Mouse (Mus musculus): ENCODE data around the gene Umodl1. TPM values are rescaled to one million over a fixed set of nuclear protein-coding genes. Genes with fewer than 3 reads are reported as not detected.

Gene Umodl1
- polyA plus RNA-seq, 1 experiment = 0.05 TPM

GRCm38 (mm10) chr17:31040421-31040820 is 86.0 kb downstream of the Umodl1 start:
- WGBS = 87% methylated on average over 7 of the region's 7 CpGs
- no peak overlapping the region for H3K27ac ChIP-seq (ENCODE audit: insufficient read depth, low read length)
- TF ChIP-seq CTCF (IDR thresholded peaks at IDR 0.05; ENCODE audit: borderline replicate concordance, insufficient read depth, low read depth, low read length) = no peak
- no peak for TF ChIP-seq POLR2A (IDR thresholded peaks at IDR 0.05; ENCODE audit: borderline replicate concordance, insufficient read depth, low read length)
- H3K27me3 ChIP-seq (ENCODE audit: control insufficient read depth, insufficient read depth, low read length) = no peaks in the 10 kb centered on the region
- no peak for DNase-seq
- no peaks in the 10 kb centered on the region for H3K4me1 ChIP-seq (ENCODE audit: control insufficient read depth, insufficient read depth, low read length)
- H3K4me3 ChIP-seq (replicated peaks; ENCODE audit: insufficient read depth, low read depth, low read length) = no peak overlapping the region

GRCm38 (mm10) chr17:31042751-31043150 is 88.3 kb downstream of the Umodl1 start:
- DNase-seq = no peak
- Histone ChIP-seq H3K4me1 (ENCODE audit: control insufficient read depth, insufficient read depth, low read length) (no peaks in the 10 kb centered on the region), H3K27ac (ENCODE audit: insufficient read depth, low read length) (no peak overlapping the region), H3K27me3 (ENCODE audit: control insufficient read depth, insufficient read depth, low read length) (no peaks in the 10 kb centered on the region), H3K4me3 (replicated peaks; ENCODE audit: insufficient read depth, low read depth, low read length) (no peak overlapping the region)
- WGBS = 69% methylated on average over 2 of the region's 2 CpGs
- no peak for TF ChIP-seq CTCF (IDR thresholded peaks at IDR 0.05; ENCODE audit: borderline replicate concordance, insufficient read depth, low read depth, low read length)
- no peak for TF ChIP-seq POLR2A (IDR thresholded peaks at IDR 0.05; ENCODE audit: borderline replicate concordance, insufficient read depth, low read length)

- H3K4me1 ChIP-seq (ENCODE audit: control insufficient read depth, insufficient read depth, low read length) = peaks cover 30% of the 10 kb centered on the region
- TF ChIP-seq POLR2A (IDR thresholded peaks at IDR 0.05; ENCODE audit: borderline replicate concordance, insufficient read depth, low read length) = peak; percentile 85
- no peak for TF ChIP-seq CTCF (IDR thresholded peaks at IDR 0.05; ENCODE audit: borderline replicate concordance, insufficient read depth, low read depth, low read length)
- DNase-seq = peak; percentile 88 to 90
- peak within 1 kb of the TSS; percentile 86 for H3K27ac ChIP-seq (ENCODE audit: insufficient read depth, low read length)
- H3K4me3 ChIP-seq (replicated peaks; ENCODE audit: insufficient read depth, low read depth, low read length) = peak within 1 kb of the TSS; percentile 69
- no peaks in the 10 kb centered on the region for H3K27me3 ChIP-seq (ENCODE audit: control insufficient read depth, insufficient read depth, low read length)
- WGBS = 4% methylated on average over 47 of the region's 49 CpGs
These were observed 102.9 kb downstream of the Umodl1 start, which contains the start of gene Abcg1 for GRCm38 (mm10) chr17:31057151-31057890. TSS of gene Abcg1 (plus strand) at chr17:31057675.

GRCm38 (mm10) chr17:31057891-31058744 is 103.7 kb downstream of the Umodl1 start:
- peak overlapping the region; percentile 86 for H3K27ac ChIP-seq (ENCODE audit: insufficient read depth, low read length)
- no peaks in the 10 kb centered on the region for H3K27me3 ChIP-seq (ENCODE audit: control insufficient read depth, insufficient read depth, low read length)
- peaks cover 30% of the 10 kb centered on the region for H3K4me1 ChIP-seq (ENCODE audit: control insufficient read depth, insufficient read depth, low read length)
- WGBS = 1% methylated on average over 31 of the region's 31 CpGs
- DNase-seq = peak in 1 of 2 experiments; percentile 83
- peak overlapping the region; percentile 69 for H3K4me3 ChIP-seq (replicated peaks; ENCODE audit: insufficient read depth, low read depth, low read length)
- TF ChIP-seq POLR2A (IDR thresholded peaks at IDR 0.05; ENCODE audit: borderline replicate concordance, insufficient read depth, low read length) (no peak), CTCF (IDR thresholded peaks at IDR 0.05; ENCODE audit: borderline replicate concordance, insufficient read depth, low read depth, low read length) (peak; percentile 32; the same call in 1 of the 2 replicates)

- TF ChIP-seq CTCF (IDR thresholded peaks at IDR 0.05; ENCODE audit: borderline replicate concordance, insufficient read depth, low read depth, low read length) = no peak
- TF ChIP-seq POLR2A (IDR thresholded peaks at IDR 0.05; ENCODE audit: borderline replicate concordance, insufficient read depth, low read length) = peak; percentile 61; the same call in 1 of the 2 replicates
- H3K27ac ChIP-seq (ENCODE audit: insufficient read depth, low read length) = peak overlapping the region; percentile 86
- H3K4me1 ChIP-seq (ENCODE audit: control insufficient read depth, insufficient read depth, low read length) = peaks cover 30% of the 10 kb centered on the region
- H3K27me3 ChIP-seq (ENCODE audit: control insufficient read depth, insufficient read depth, low read length) = no peaks in the 10 kb centered on the region
- H3K4me3 ChIP-seq (replicated peaks; ENCODE audit: insufficient read depth, low read depth, low read length) = peak overlapping the region; percentile 69
- DNase-seq = peak; percentile 84 to 90
- WGBS = under 1% methylated on average over 13 of the region's 13 CpGs
These were observed 104.3 kb downstream of the Umodl1 start for GRCm38 (mm10) chr17:31058745-31059085.

GRCm38 (mm10) chr17:31060196-31060587 is 105.8 kb downstream of the Umodl1 start:
- Histone ChIP-seq H3K27ac (ENCODE audit: insufficient read depth, low read length) (peak overlapping the region; percentile 63; the same call in 1 of the 2 replicates), H3K4me1 (ENCODE audit: control insufficient read depth, insufficient read depth, low read length) (peaks cover 30% of the 10 kb centered on the region), H3K27me3 (ENCODE audit: control insufficient read depth, insufficient read depth, low read length) (no peaks in the 10 kb centered on the region), H3K4me3 (replicated peaks; ENCODE audit: insufficient read depth, low read depth, low read length) (peak overlapping the region; percentile 54)
- WGBS = 24% methylated on average over 4 of the region's 4 CpGs
- DNase-seq = no peak
- no peak for TF ChIP-seq POLR2A (IDR thresholded peaks at IDR 0.05; ENCODE audit: borderline replicate concordance, insufficient read depth, low read length)

Other genes starting within 250 kb of the Umodl1 start
- gene Glp1r, start 52.8 kb upstream of the Umodl1 start, polyA plus RNA-seq (2012; rRNA removed) = 0.97 and 1.2 TPM in 2 replicates
- 41.4 and 42.8 TPM in 2 replicates for gene Abcg1, start 103.0 kb downstream of the Umodl1 start, polyA plus RNA-seq (2012; rRNA removed)
- gene Tff3, start 175.0 kb downstream of the Umodl1 start, polyA plus RNA-seq (2012; rRNA removed) = 0.77 and 1.2 TPM in 2 replicates
- gene Tff2, start 189.6 kb downstream of the Umodl1 start, polyA plus RNA-seq (2012; rRNA removed) = not detected in 2 replicates
- gene Tff1, start 210.6 kb downstream of the Umodl1 start, polyA plus RNA-seq (2012; rRNA removed) = not detected in 2 replicates
- gene Tmprss3, start 244.3 kb downstream of the Umodl1 start, polyA plus RNA-seq (2012; rRNA removed) = 0.64 and 0.67 TPM in 2 replicates